Mouse (Mus musculus) embryonic fibroblast, embryonic 13.5 days (primary cell): ENCODE measurements at regions not wholly inside any gene's neighbourhood (a gene's known extent, or its start where the extent isn't known, plus 50 kb on each side); places are given as distances from the start of the nearest gene placed in this dataset.

Experiments
- CTCF ChIP-seq: IDR thresholded peaks from 2 replicates; pipeline ENCODE4 v1.5.1; 2011; ENCODE audit warnings: mild to moderate bottlenecking, control low read depth, low read length, moderate library complexity, borderline replicate concordance; ENCODE audit not compliant: insufficient read depth
- POLR2A ChIP-seq: IDR thresholded peaks from 2 replicates; pipeline ENCODE4 v1.6.1; 2011; ENCODE audit warnings: low read depth, mild to moderate bottlenecking, control low read depth, low read length, moderate library complexity

GRCm38 (mm10) chr7:70481880-70482279 is 115.3 kb upstream of the Nr2f2 start:
- TF ChIP-seq POLR2A (no peak), CTCF (no peak)
